Mouse (Mus musculus): ENCODE results near the gene Urb1. TPM values are rescaled to one million over a fixed set of nuclear protein-coding genes. Genes with fewer than 3 reads are reported as not detected.
A peak's percentile ranks its signal among the peaks of the same experiment; 100 is the strongest.

Gene Urb1
- total and polyA plus RNA-seq, 2 experiments from 2014 or later: 4.6 to 19.0 TPM

GRCm38 (mm10) chr16:90753386-90753941, 56.7 kb downstream of the Urb1 start:
- Histone ChIP-seq H3K27ac (ENCODE audit: low read depth, low read length) (no peak overlapping the region), H3K4me2 (ENCODE audit: low read depth) (no peak overlapping the region), H3K27me3 (ENCODE audit: insufficient read depth, low read length) (no peaks in the 10 kb centered on the region), H3K4me3 (ENCODE audit: low read depth, low read length) (no peak overlapping the region), H3K4me1 (ENCODE audit: insufficient read depth) (no peaks in the 10 kb centered on the region), H3K36me3 (ENCODE audit: insufficient read depth) (peaks cover 59% of the 10 kb centered on the region), H3K9me3 (ENCODE audit: low read length) (no peaks in the 10 kb centered on the region), H3K9ac (no peak overlapping the region)
- no peak for TF ChIP-seq CTCF (IDR thresholded peaks at IDR 0.05; ENCODE audit: low read depth)
- DNase-seq (no peak), ATAC-seq (no peak)
- WGBS: 95% methylated on average over 13 of the region's 13 CpGs

- DNase-seq: no peak
- Histone ChIP-seq H3K9ac (no peak overlapping the region), H3K27me3 (ENCODE audit: insufficient read depth, low read length) (no peaks in the 10 kb centered on the region), H3K4me1 (ENCODE audit: insufficient read depth) (no peaks in the 10 kb centered on the region), H3K4me3 (ENCODE audit: low read depth, low read length) (no peak overlapping the region), H3K36me3 (ENCODE audit: insufficient read depth) (peaks cover 27% of the 10 kb centered on the region), H3K27ac (ENCODE audit: low read depth, low read length) (no peak overlapping the region), H3K9me3 (ENCODE audit: low read length) (no peaks in the 10 kb centered on the region), H3K4me2 (ENCODE audit: low read depth) (no peak overlapping the region)
- TF ChIP-seq CTCF (IDR thresholded peaks at IDR 0.05; ENCODE audit: low read depth): no peak
- 91% methylated on average over 7 of the region's 7 CpGs for WGBS
- ATAC-seq: no peak
These were observed 62.0 kb downstream of the Urb1 start for GRCm38 (mm10) chr16:90748169-90748568.

GRCm38 (mm10) chr16:90747143-90747542, 63.1 kb downstream of the Urb1 start:
- no peak overlapping the region for H3K27ac ChIP-seq (ENCODE audit: low read depth, low read length)
- ATAC-seq: peak; percentile 43; the same call in 1 of the 2 replicates
- no peaks in the 10 kb centered on the region for H3K9me3 ChIP-seq (ENCODE audit: low read length)
- WGBS: 84% methylated on average over 6 of the region's 6 CpGs
- no peak for TF ChIP-seq CTCF (IDR thresholded peaks at IDR 0.05; ENCODE audit: low read depth)
- H3K9ac ChIP-seq: no peak overlapping the region
- peaks cover 20% of the 10 kb centered on the region for H3K36me3 ChIP-seq (ENCODE audit: insufficient read depth)
- no peaks in the 10 kb centered on the region for H3K27me3 ChIP-seq (ENCODE audit: insufficient read depth, low read length)
- DNase-seq: no peak
- H3K4me3 ChIP-seq (ENCODE audit: low read depth, low read length): no peak overlapping the region
- no peak overlapping the region for H3K4me2 ChIP-seq (ENCODE audit: low read depth)
- no peaks in the 10 kb centered on the region for H3K4me1 ChIP-seq (ENCODE audit: insufficient read depth)

- DNase-seq (no peak), ATAC-seq (no peak)
- 87% methylated on average over 26 of the region's 26 CpGs for WGBS
- Histone ChIP-seq H3K27me3 (ENCODE audit: insufficient read depth, low read length) (no peaks in the 10 kb centered on the region), H3K4me1 (ENCODE audit: insufficient read depth) (no peaks in the 10 kb centered on the region), H3K4me2 (ENCODE audit: low read depth) (no peak within 1 kb of the TSS), H3K9me3 (ENCODE audit: low read length) (no peaks in the 10 kb centered on the region), H3K27ac (ENCODE audit: low read depth, low read length) (no peak within 1 kb of the TSS), H3K9ac (no peak within 1 kb of the TSS), H3K36me3 (ENCODE audit: insufficient read depth) (no peaks in the 10 kb centered on the region), H3K4me3 (ENCODE audit: low read depth, low read length) (no peak within 1 kb of the TSS)
- no peak for TF ChIP-seq CTCF (IDR thresholded peaks at IDR 0.05; ENCODE audit: low read depth)
These were observed 71.9 kb downstream of the Urb1 start, which contains the start of gene Mrap for GRCm38 (mm10) chr16:90738092-90738956. Gene Mrap, plus strand, starts transcription at chr16:90738207.

- Histone ChIP-seq H3K27ac (ENCODE audit: low read depth, low read length) (no peak overlapping the region), H3K4me2 (ENCODE audit: low read depth) (no peak overlapping the region), H3K9ac (no peak overlapping the region), H3K4me3 (ENCODE audit: low read depth, low read length) (no peak overlapping the region), H3K4me1 (ENCODE audit: insufficient read depth) (no peaks in the 10 kb centered on the region), H3K36me3 (ENCODE audit: insufficient read depth) (no peaks in the 10 kb centered on the region), H3K9me3 (ENCODE audit: low read length) (no peaks in the 10 kb centered on the region), H3K27me3 (ENCODE audit: insufficient read depth, low read length) (no peaks in the 10 kb centered on the region)
- 76% methylated on average over 10 of the region's 10 CpGs for WGBS
- DNase-seq (no peak), ATAC-seq (no peak)
- TF ChIP-seq CTCF (IDR thresholded peaks at IDR 0.05; ENCODE audit: low read depth): no peak
These were observed 73.4 kb downstream of the Urb1 start for GRCm38 (mm10) chr16:90736672-90737270.

GRCm38 (mm10) chr16:90735611-90736010, 74.6 kb downstream of the Urb1 start:
- no peaks in the 10 kb centered on the region for H3K9me3 ChIP-seq (ENCODE audit: low read length)
- no peak overlapping the region for H3K4me2 ChIP-seq (ENCODE audit: low read depth)
- no peak overlapping the region for H3K4me3 ChIP-seq (ENCODE audit: low read depth, low read length)
- TF ChIP-seq CTCF (IDR thresholded peaks at IDR 0.05; ENCODE audit: low read depth): no peak
- no peaks in the 10 kb centered on the region for H3K27me3 ChIP-seq (ENCODE audit: insufficient read depth, low read length)
- no peaks in the 10 kb centered on the region for H3K36me3 ChIP-seq (ENCODE audit: insufficient read depth)
- 86% methylated on average over 4 of the region's 4 CpGs for WGBS
- no peak overlapping the region for H3K27ac ChIP-seq (ENCODE audit: low read depth, low read length)
- no peak overlapping the region for H3K9ac ChIP-seq
- no peaks in the 10 kb centered on the region for H3K4me1 ChIP-seq (ENCODE audit: insufficient read depth)
- ATAC-seq (no peak), DNase-seq (no peak)
